Mouse (Mus musculus) liver, embryonic 11.5 days (tissue): ENCODE measurements at regions not wholly inside any gene's neighbourhood (a gene's known extent, or its start where the extent isn't known, plus 50 kb on each side); places are given as distances from the start of the nearest gene placed in this dataset.

ENCODE experiments used
- ATAC-seq: fragments of 200-750 bp; cut with Nextera tagmentation; replicated peaks from 2 replicates; pipeline ENCODE4 v1.8.0; 2017; ENCODE audit warnings: moderate number of reproducible peaks, mild to moderate bottlenecking, moderate TSS enrichment, moderate library complexity; ENCODE audit not compliant: low FRiP score
- DNase-seq: peaks from one replicate; pipeline ENCODE4 v3.0.0-alpha.2; 2017; ENCODE audit warnings: low spot score
- H3K27ac ChIP-seq: fragments of 300-500 bp; sonication (generic); 2 replicates; pipeline ENCODE4 v1.5.1; 2014; ENCODE audit warnings: mild to moderate bottlenecking, low read depth, low read length, control low read depth
- H3K27me3 ChIP-seq: fragments of 300-500 bp; sonication (generic); replicated peaks from 2 replicates; pipeline ENCODE4 v1.6.1; 2014; ENCODE audit warnings: low read length, mixed read lengths; ENCODE audit not compliant: control insufficient read depth, insufficient read depth
- H3K36me3 ChIP-seq: fragments of 300-500 bp; sonication (generic); 2 replicates; pipeline ENCODE4 v1.6.1; 2014; ENCODE audit warnings: mild to moderate bottlenecking, low read length, moderate library complexity, mixed read lengths; ENCODE audit not compliant: control insufficient read depth, insufficient read depth
- H3K4me1 ChIP-seq: fragments of 300-500 bp; sonication (generic); replicated peaks from 2 replicates; pipeline ENCODE4 v1.6.1; 2014; ENCODE audit warnings: low read length, mixed read lengths; ENCODE audit not compliant: control insufficient read depth, insufficient read depth
- H3K4me2 ChIP-seq: fragments of 300-500 bp; sonication (generic); 2 replicates; pipeline ENCODE4 v1.6.1; 2014; ENCODE audit warnings: mild to moderate bottlenecking, control low read depth, moderate library complexity
- H3K4me3 ChIP-seq: fragments of 300-500 bp; sonication (generic); 2 replicates; pipeline ENCODE4 v1.5.1; 2014; ENCODE audit warnings: low read depth, low read length, control low read depth
- H3K9ac ChIP-seq: fragments of 300-500 bp; sonication (generic); 2 replicates; pipeline ENCODE4 v1.6.1; 2014; ENCODE audit warnings: low read depth, low read length, control low read depth
- H3K9me3 ChIP-seq: fragments of 300-500 bp; sonication (generic); 2 replicates; pipeline ENCODE4 v1.6.1; 2016; ENCODE audit warnings: low read length, inconsistent platforms, mixed read lengths; ENCODE audit not compliant: control insufficient read depth
- WGBS: fragments of 180-500 bp; shearing (Covaris S2); extraction: QIAGEN DNeasy Blood & Tissue Kit; methylation state at CpG from one replicate; pipeline ENCODE4 v1.1.7; 2014; 5-methylcytosine and 5-hydroxymethylcytosine counted together

DNA sequence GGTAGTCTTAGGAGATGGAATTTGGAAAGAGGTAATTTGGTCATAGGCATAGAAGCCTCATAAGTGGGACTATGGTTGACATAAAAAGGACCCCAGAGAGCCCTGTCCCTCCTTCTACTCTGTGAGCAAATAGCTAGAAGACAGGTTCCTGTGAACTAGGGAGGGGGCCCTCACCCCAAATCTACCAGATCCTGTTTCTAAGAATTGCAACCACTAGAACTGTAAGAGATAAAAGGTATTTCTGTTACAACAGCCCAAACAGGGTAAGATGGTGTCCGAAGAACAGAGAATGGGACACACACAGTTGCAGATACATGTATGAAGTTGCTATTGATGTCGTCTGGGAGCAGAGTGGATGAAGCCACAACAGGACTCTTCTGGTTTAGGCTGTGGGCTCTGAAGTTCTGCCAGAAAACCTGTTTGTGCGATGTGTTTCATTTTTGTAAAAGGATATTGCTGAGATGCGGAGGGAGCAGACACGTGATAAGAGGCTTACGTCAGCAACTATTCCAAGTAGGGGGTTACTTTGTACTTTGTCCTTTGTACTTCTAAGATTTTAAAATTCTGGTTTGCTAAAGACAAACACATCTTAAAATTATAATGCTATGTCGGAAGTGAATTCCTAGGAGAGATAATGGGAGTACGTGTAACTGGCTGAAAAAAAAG lies 164.0 kb downstream of the Usp46 start:
- ATAC-seq (no peak), DNase-seq (no peak)
- 83% methylated on average over 8 of the region's 8 CpGs for WGBS
- H3K27me3 ChIP-seq: no peaks in the 10 kb centered on the region
- no peak overlapping the region for H3K4me2 ChIP-seq
- H3K4me1 ChIP-seq: no peaks in the 10 kb centered on the region
- no peaks in the 10 kb centered on the region for H3K9me3 ChIP-seq
- H3K27ac ChIP-seq: no peak overlapping the region
- no peak overlapping the region for H3K4me3 ChIP-seq
- H3K36me3 ChIP-seq: no peaks in the 10 kb centered on the region
- no peak overlapping the region for H3K9ac ChIP-seq

- Histone ChIP-seq H3K4me2 (no peak overlapping the region), H3K36me3 (no peaks in the 10 kb centered on the region), H3K4me1 (no peaks in the 10 kb centered on the region), H3K9me3 (no peaks in the 10 kb centered on the region), H3K4me3 (no peak overlapping the region), H3K27me3 (no peaks in the 10 kb centered on the region), H3K9ac (no peak overlapping the region), H3K27ac (no peak overlapping the region)
- ATAC-seq (no peak), DNase-seq (no peak)
- 68% methylated on average over 1 of the region's 1 CpGs for WGBS
These were observed 156.1 kb downstream of the Usp46 start for GRCm38 (mm10) chr5:73912149-73912548.

- no peaks in the 10 kb centered on the region for H3K4me1 ChIP-seq
- H3K9me3 ChIP-seq: no peaks in the 10 kb centered on the region
- no peak overlapping the region for H3K9ac ChIP-seq
- no peak for DNase-seq
- no peak overlapping the region for H3K27ac ChIP-seq
- H3K4me3 ChIP-seq: no peak overlapping the region
- 70% methylated on average over 6 of the region's 6 CpGs for WGBS
- no peaks in the 10 kb centered on the region for H3K36me3 ChIP-seq
- no peak overlapping the region for H3K4me2 ChIP-seq
- H3K27me3 ChIP-seq: no peaks in the 10 kb centered on the region
- no peak for ATAC-seq
These were observed 155.1 kb downstream of the Usp46 start for GRCm38 (mm10) chr5:73913116-73913515.

- Histone ChIP-seq H3K27me3 (no peaks in the 10 kb centered on the region), H3K27ac (no peak overlapping the region), H3K4me2 (no peak overlapping the region), H3K4me3 (no peak overlapping the region), H3K36me3 (no peaks in the 10 kb centered on the region), H3K9me3 (no peaks in the 10 kb centered on the region), H3K9ac (no peak overlapping the region), H3K4me1 (no peaks in the 10 kb centered on the region)
- WGBS: 78% methylated on average over 2 of the region's 2 CpGs
- DNase-seq (no peak), ATAC-seq (no peak)
These were observed 150.2 kb downstream of the Usp46 start for GRCm38 (mm10) chr5:73918011-73918410.

GRCm38 (mm10) chr5:73919936-73920335 lies 148.3 kb downstream of the Usp46 start:
- DNase-seq: no peak
- Histone ChIP-seq H3K27ac (no peak overlapping the region), H3K9ac (no peak overlapping the region), H3K4me1 (no peaks in the 10 kb centered on the region), H3K27me3 (no peaks in the 10 kb centered on the region), H3K9me3 (no peaks in the 10 kb centered on the region), H3K4me2 (no peak overlapping the region), H3K4me3 (no peak overlapping the region), H3K36me3 (no peaks in the 10 kb centered on the region)
- WGBS: 85% methylated on average over 6 of the region's 6 CpGs
- ATAC-seq: no peak

DNA sequence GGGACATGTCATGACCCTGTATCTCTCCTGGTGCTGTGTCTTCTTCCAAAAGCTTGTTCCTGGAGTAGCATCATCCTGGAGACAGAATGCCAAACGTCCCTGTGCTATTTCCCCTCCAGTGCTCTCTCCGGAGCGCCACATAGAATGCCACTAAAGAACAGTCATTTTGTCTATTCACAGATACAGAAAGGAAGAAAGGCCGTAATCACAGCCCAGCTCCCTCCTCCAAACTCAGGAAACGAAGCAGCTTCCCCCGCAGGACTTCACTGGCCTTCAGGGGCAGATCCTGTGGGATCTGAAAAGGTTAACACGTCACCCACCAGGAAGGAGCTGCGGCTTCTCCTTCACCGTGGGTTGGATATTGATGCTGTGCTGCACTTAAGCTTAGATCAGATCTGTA lies 140.7 kb downstream of the Usp46 start:
- H3K4me2 ChIP-seq: no peak overlapping the region
- DNase-seq (no peak), ATAC-seq (no peak)
- H3K36me3 ChIP-seq: no peaks in the 10 kb centered on the region
- no peak overlapping the region for H3K27ac ChIP-seq
- 70% methylated on average over 9 of the region's 9 CpGs for WGBS
- H3K4me1 ChIP-seq: no peaks in the 10 kb centered on the region
- H3K27me3 ChIP-seq: no peaks in the 10 kb centered on the region
- no peak overlapping the region for H3K4me3 ChIP-seq
- no peaks in the 10 kb centered on the region for H3K9me3 ChIP-seq
- no peak overlapping the region for H3K9ac ChIP-seq

- Histone ChIP-seq H3K9me3 (no peaks in the 10 kb centered on the region), H3K36me3 (no peaks in the 10 kb centered on the region), H3K4me3 (no peak overlapping the region), H3K9ac (no peak overlapping the region), H3K4me2 (no peak overlapping the region), H3K4me1 (no peaks in the 10 kb centered on the region), H3K27ac (no peak overlapping the region), H3K27me3 (no peaks in the 10 kb centered on the region)
- DNase-seq (no peak), ATAC-seq (no peak)
- 85% methylated on average over 10 of the region's 10 CpGs for WGBS
These were observed 139.5 kb downstream of the Usp46 start for GRCm38 (mm10) chr5:73928691-73929090.

DNA sequence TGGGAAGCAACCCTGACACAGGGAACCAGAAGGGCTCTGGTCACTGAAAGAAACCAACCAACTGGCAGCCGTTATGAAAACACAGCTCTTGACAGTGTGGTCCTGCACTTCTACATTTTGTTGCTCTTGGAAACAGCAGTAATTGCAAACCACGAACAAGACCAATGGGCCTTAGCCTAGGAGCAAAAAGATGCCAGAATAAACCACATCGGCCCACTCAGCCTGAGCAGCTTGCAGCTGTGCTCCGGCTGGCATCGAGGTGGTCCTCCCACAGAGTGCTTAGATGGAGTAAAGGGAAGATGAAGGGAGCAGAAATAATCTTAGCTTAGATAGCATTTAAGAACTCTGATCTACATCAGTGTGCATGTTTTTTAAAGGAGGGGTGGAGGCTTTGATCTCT lies 138.0 kb downstream of the Usp46 start:
- Histone ChIP-seq H3K27ac (no peak overlapping the region), H3K4me1 (no peaks in the 10 kb centered on the region), H3K9ac (no peak overlapping the region), H3K27me3 (no peaks in the 10 kb centered on the region), H3K4me2 (no peak overlapping the region), H3K36me3 (no peaks in the 10 kb centered on the region), H3K9me3 (no peaks in the 10 kb centered on the region), H3K4me3 (no peak overlapping the region)
- WGBS: 80% methylated on average over 5 of the region's 5 CpGs
- DNase-seq (no peak), ATAC-seq (no peak)

GRCm38 (mm10) chr5:73937799-73938198 lies 130.4 kb downstream of the Usp46 start:
- 40% methylated on average over 2 of the region's 2 CpGs for WGBS
- H3K4me2 ChIP-seq: no peak overlapping the region
- H3K9me3 ChIP-seq: no peaks in the 10 kb centered on the region
- H3K27me3 ChIP-seq: no peaks in the 10 kb centered on the region
- ATAC-seq (no peak), DNase-seq (no peak)
- no peak overlapping the region for H3K27ac ChIP-seq
- H3K36me3 ChIP-seq: no peaks in the 10 kb centered on the region
- H3K9ac ChIP-seq: no peak overlapping the region
- no peak overlapping the region for H3K4me3 ChIP-seq
- no peaks in the 10 kb centered on the region for H3K4me1 ChIP-seq
